19 mouse cellular contexts compared by ENCODE assay signal in the genomic region with DNA sequence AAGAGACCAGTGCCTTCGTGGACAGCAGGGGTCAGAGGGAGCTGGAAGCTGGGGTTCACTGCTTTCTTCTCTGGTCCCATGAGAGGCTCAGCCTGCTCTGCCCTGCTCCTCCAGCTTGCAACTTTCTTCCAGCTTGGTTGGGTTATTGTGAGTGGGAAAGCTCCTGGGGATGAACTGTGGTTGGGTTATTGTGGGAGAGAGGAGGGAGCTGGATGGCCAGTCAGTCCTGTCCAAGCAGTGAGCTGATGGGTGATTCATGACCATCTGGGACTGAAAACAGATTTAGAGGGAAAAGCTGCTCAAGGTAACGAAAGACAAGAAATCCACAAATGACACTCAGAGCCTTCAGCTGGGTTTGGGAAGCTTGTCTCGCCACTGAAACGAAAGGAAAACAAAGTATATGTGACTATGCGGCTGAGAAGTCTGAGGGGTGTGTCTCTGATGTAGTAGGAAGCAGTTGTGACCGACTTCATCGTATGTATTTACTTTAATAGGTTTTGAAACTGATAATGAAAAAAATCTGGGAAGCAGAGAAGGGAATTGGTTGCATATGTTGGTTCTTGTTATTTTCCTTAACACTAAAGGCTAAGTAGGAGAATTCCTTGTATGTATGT.
DNase-seq lines count a peak whose midpoint lies in the region; ATAC-seq lines count a peak whose summit lies in the region.
"Had no signal": no experiment of that assay in that cellular context is flagged by ENCODE, and none has a peak within 500 bp of the region (broad histone marks: within the 10 kb centered on the region; RNA-seq: fewer than 3 reads in every experiment).

No protein-coding gene starts in this region.

- H3K27me3 ChIP-seq in embryonic facial prominence, embryonic 14.5 days (replicated peaks; ENCODE audit: control insufficient read depth, insufficient read depth, low read length), result peaks cover 11% of the 10 kb centered on the region; the same call in 1 of the 2 replicates
- H3K27me3 ChIP-seq in limb, embryonic 15.5 days, result peaks cover 8% of the 10 kb centered on the region; the same call in 1 of the 2 replicates
- H3K27me3 ChIP-seq: liver, embryonic 12.5 days had no signal

- intact Hi-C loops in gastrocnemius, postnatal 14 days (cut with DNase I; ENCODE audit: low total_unique reads), result no loop called here

- no peak overlapping the region for H3K27ac ChIP-seq in embryonic facial prominence, embryonic 14.5 days (replicated peaks; ENCODE audit: low read depth, low read length)
- H3K27ac ChIP-seq in limb, embryonic 15.5 days, result no peak overlapping the region
- H3K27ac ChIP-seq: forebrain, embryonic 13.5 days; heart, embryonic 10.5 days; hindbrain, postnatal 0 days; liver, embryonic 12.5 days had no signal

- DNase-seq in gastrocnemius, adult 18-20 months (ENCODE audit: low spot score), result peak; percentile 17
- DNase-seq in gastrocnemius, postnatal 14 days, result no peak
- peak; percentile 71 for DNase-seq in embryonic facial prominence, embryonic 14.5 days (ENCODE audit: low spot score)
- DNase-seq in liver, result no peak
- DNase-seq in frontal cortex, postnatal 36 days (ENCODE audit: low spot score in 2 of 2), result no peak
- DNase-seq in testis, postnatal 14 days (ENCODE audit: low spot score), result no peak
- DNase-seq: adrenal gland, postnatal 36 days; B cell, adult 2 months; cerebellum, postnatal 25 days; gastrocnemius, postnatal 25 days; retina, postnatal 1 day; thymus, postnatal 25 days had no signal

- H3K36me3 ChIP-seq in embryonic facial prominence, embryonic 14.5 days (ENCODE audit: control insufficient read depth, insufficient read depth, low read length), result no peaks in the 10 kb centered on the region
- no peaks in the 10 kb centered on the region for H3K36me3 ChIP-seq in limb, embryonic 15.5 days
- H3K36me3 ChIP-seq: G1E; heart, embryonic 10.5 days; liver, embryonic 12.5 days had no signal

- peak; percentile 37 for ATAC-seq in CD4-positive, CD25-positive, alpha-beta regulatory T cell, adult 4 months
- ATAC-seq in embryonic facial prominence, embryonic 14.5 days (ENCODE audit: low read depth), result no peak
- ATAC-seq in limb, embryonic 15.5 days (ENCODE audit: insufficient number of reproducible peaks, low FRiP score, low TSS enrichment, low read depth), result no peak
- ATAC-seq: forebrain, embryonic 13.5 days; hindbrain, postnatal 0 days; liver, embryonic 12.5 days had no signal

- 39% methylated on average over 7 of the region's 7 CpGs for WGBS in embryonic facial prominence, embryonic 14.5 days
- WGBS in limb, embryonic 15.5 days, result 42% methylated on average over 7 of the region's 7 CpGs

- H3K9me3 ChIP-seq in embryonic facial prominence, embryonic 14.5 days (ENCODE audit: control insufficient read depth, low read length), result 0 out of 2 replicates have a peak, but pooled peaks cover 5% of the 10 kb centered on the region
- no peaks in the 10 kb centered on the region for H3K9me3 ChIP-seq in limb, embryonic 15.5 days
- H3K9me3 ChIP-seq: forebrain, embryonic 13.5 days; heart, embryonic 10.5 days; liver, embryonic 12.5 days had no signal

- H3K9ac ChIP-seq in embryonic facial prominence, embryonic 14.5 days (ENCODE audit: low read depth, low read length), result no peak overlapping the region
- no peak overlapping the region for H3K9ac ChIP-seq in limb, embryonic 15.5 days
- H3K9ac ChIP-seq: forebrain, embryonic 13.5 days; liver, embryonic 12.5 days had no signal

- H3K4me1 ChIP-seq in embryonic facial prominence, embryonic 14.5 days (ENCODE audit: control insufficient read depth, insufficient read depth, low read length), result peaks cover 17% of the 10 kb centered on the region
- H3K4me1 ChIP-seq in limb, embryonic 15.5 days, result peaks cover 14% of the 10 kb centered on the region
- H3K4me1 ChIP-seq: forebrain, embryonic 13.5 days; liver, embryonic 12.5 days had no signal

- 0 out of 2 replicates have a peak overlapping the region, but pooled peaks have one; percentile 25 for H3K4me2 ChIP-seq in embryonic facial prominence, embryonic 14.5 days (ENCODE audit: low read depth, low read length)
- peak overlapping the region; percentile 10; the same call in 1 of the 2 replicates for H3K4me2 ChIP-seq in limb, embryonic 15.5 days
- H3K4me2 ChIP-seq: forebrain, embryonic 13.5 days; liver, embryonic 12.5 days had no signal

- H3K4me3 ChIP-seq in embryonic facial prominence, embryonic 14.5 days (ENCODE audit: low read depth, low read length), result no peak overlapping the region
- H3K4me3 ChIP-seq in limb, embryonic 15.5 days, result no peak overlapping the region
- H3K4me3 ChIP-seq: forebrain, embryonic 13.5 days; heart, embryonic 10.5 days; liver, embryonic 12.5 days had no signal

Comparison
In these comparisons a context has a peak if more than half of its experiments do, and no peak if none do; other contexts are left out.
1. DNase-seq: peak in gastrocnemius, adult 18-20 months (single experiment) and embryonic facial prominence, embryonic 14.5 days (single experiment); none in gastrocnemius, postnatal 14 days (single experiment), liver (single experiment), frontal cortex, postnatal 36 days (0 of 2) and testis, postnatal 14 days (single experiment).